Mouse (Mus musculus): Measurements from ENCODE around the gene Rfxap. TPM values are rescaled to one million over a fixed set of nuclear protein-coding genes. Genes with fewer than 3 reads are reported as not detected.

Gene Rfxap
- polyA plus RNA-seq, 1 experiment from 2014 or later, result 26.8 TPM

DNA sequence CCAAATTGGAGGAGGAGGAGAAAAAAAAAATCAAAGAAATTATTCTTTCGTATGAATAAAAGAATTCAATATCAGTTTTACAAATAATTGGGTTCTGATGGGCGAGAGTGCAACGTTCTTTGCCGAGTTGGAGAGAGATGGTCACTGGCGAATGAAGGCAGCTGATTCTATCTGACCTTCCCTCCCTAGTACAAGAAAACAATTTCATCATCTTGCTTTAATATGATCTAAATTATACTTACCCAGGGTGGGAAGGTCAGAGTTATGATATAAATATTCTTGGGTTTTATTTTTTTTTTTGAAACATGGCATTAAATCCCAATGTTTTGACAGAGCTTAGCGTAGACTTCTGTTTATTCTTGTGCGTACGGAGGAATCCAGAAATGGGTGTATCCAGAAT lies 50.1 kb downstream of the Rfxap start:
- Histone ChIP-seq H3K27me3 (ENCODE audit: insufficient read depth, low read length) (no peaks in the 10 kb centered on the region), H3K4me2 (replicated peaks; ENCODE audit: low read depth, low read length) (peak overlapping the region; percentile 13; the same call in 1 of the 2 replicates), H3K4me1 (ENCODE audit: insufficient read depth, low read length) (peaks cover 16% of the 10 kb centered on the region; the same call in 1 of the 2 replicates), H3K36me3 (ENCODE audit: insufficient read depth, low read length) (no peaks in the 10 kb centered on the region), H3K9me3 (ENCODE audit: low read length) (no peaks in the 10 kb centered on the region), H3K9ac (replicated peaks; ENCODE audit: low read length) (no peak overlapping the region), H3K27ac (ENCODE audit: low read length) (no peak overlapping the region), H3K4me3 (ENCODE audit: low read length) (no peak overlapping the region)
- 72% methylated on average over 8 of the region's 8 CpGs for WGBS
- no peak for ATAC-seq (ENCODE audit: low FRiP score, low TSS enrichment)

DNA sequence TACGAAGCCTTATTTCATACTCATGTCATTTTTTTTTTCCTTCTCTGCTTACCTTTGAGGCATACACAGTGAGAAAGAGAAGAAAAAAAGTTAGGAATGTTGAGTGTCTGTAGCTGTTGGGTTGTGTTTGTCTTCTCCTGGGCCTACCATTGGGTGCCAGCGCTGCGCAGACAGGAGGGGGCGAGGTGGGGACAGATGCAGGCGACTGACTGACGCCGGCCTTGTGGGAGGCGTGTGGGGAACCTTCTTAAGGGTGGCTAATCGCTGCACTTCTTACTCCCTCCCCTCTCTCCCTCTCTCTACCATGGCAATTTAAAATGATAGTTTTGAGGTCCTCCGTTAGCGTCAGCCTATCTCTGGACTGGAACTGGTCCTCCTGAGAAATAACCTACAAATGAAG lies 51.5 kb downstream of the Rfxap start:
- 1% methylated on average over 11 of the region's 11 CpGs for WGBS
- H3K4me3 ChIP-seq (ENCODE audit: low read length), result peak overlapping the region; percentile 61
- ATAC-seq (ENCODE audit: low FRiP score, low TSS enrichment), result peak; percentile 57; the same call in 1 of the 2 replicates
- H3K9me3 ChIP-seq (ENCODE audit: low read length), result no peaks in the 10 kb centered on the region
- H3K4me2 ChIP-seq (replicated peaks; ENCODE audit: low read depth, low read length), result peak overlapping the region; percentile 93
- peak overlapping the region; percentile 69 for H3K9ac ChIP-seq (replicated peaks; ENCODE audit: low read length)
- H3K27me3 ChIP-seq (ENCODE audit: insufficient read depth, low read length), result no peaks in the 10 kb centered on the region
- H3K27ac ChIP-seq (ENCODE audit: low read length), result peak overlapping the region; percentile 74
- peaks cover 5% of the 10 kb centered on the region for H3K36me3 ChIP-seq (ENCODE audit: insufficient read depth, low read length)
- peaks cover 16% of the 10 kb centered on the region; the same call in 1 of the 2 replicates for H3K4me1 ChIP-seq (ENCODE audit: insufficient read depth, low read length)

DNA sequence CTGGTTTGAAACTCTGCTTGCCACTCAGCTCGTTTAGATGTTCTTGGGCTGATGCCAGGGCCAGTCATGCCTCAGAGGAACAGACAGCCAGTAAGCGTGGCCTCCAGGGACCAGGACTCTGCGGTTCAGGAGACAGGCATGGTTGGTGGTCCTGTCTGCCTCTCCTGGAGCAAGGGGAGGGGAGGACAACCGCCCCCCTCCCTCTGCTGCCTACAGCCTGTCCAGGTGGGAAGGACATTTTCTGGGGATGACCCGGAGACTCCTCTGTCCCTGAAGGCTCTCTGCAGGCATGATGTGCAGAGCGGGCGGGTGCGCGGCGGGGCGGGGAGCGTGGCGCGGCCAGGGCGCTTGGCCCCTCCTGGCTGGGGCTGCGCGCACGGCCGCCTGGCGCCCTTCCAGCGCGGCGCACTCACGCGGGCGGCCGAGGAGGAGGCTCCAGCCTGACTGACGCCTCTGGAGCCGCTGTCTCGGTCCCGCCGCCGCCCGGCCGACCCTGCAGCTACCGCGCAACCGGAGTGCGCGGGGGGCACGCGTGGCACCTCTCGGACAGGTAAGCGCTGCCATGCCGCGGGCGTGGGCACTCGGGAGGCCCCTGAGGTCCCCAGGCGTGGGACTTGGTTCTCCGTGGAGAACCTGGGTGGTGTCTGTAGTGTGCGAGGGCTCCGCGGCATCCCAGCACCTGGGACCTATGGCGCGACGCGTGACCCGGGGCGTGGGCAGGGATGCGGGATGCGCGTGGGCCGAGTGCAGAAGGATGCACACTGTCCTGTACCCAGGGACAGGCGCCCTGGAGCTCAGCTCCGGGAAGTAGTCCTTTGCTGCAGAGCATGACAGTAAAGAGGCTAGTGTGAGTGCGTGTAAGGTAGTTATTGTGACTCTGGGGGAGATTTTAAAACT lies 52.2 kb downstream of the Rfxap start, which contains the start of gene Smad9:
Smad9 (plus strand) TSS at position 438 of the 897 bp plus-strand sequence.
- peak within 1 kb of the TSS; percentile 61 for H3K4me3 ChIP-seq (ENCODE audit: low read length)
- H3K4me2 ChIP-seq (replicated peaks; ENCODE audit: low read depth, low read length), result peak within 1 kb of the TSS; percentile 93
- H3K9ac ChIP-seq (replicated peaks; ENCODE audit: low read length), result peak within 1 kb of the TSS; percentile 69
- H3K36me3 ChIP-seq (ENCODE audit: insufficient read depth, low read length), result peaks cover 10% of the 10 kb centered on the region
- H3K4me1 ChIP-seq (ENCODE audit: insufficient read depth, low read length), result peaks cover 16% of the 10 kb centered on the region; the same call in 1 of the 2 replicates
- peak; percentile 91 for ATAC-seq (ENCODE audit: low FRiP score, low TSS enrichment)
- no peaks in the 10 kb centered on the region for H3K27me3 ChIP-seq (ENCODE audit: insufficient read depth, low read length)
- peak within 1 kb of the TSS; percentile 74 for H3K27ac ChIP-seq (ENCODE audit: low read length)
- WGBS, result under 1% methylated on average over 49 of the region's 66 CpGs
- peaks cover 2% of the 10 kb centered on the region; the same call in 1 of the 2 replicates for H3K9me3 ChIP-seq (ENCODE audit: low read length)

DNA sequence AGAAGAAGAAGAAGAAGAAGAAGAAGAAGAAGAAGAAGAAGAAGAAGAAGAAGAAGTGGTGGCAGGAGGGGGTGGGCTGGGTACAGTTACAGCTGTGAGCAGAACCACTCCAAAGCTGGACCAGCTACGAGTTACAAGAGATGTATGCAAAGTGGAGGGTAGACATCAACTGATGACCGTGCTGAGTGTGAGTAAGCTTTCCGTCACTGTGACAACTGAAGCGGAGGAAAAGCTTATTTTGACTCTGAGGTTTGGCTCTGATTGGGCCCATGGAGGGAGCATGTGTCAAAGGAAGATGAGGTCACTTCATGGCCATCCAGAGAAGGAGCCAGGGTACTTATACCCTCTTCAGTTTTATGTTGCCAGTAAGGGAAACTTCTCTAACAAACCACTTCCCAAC lies 54.2 kb downstream of the Rfxap start:
- Histone ChIP-seq H3K27ac (ENCODE audit: low read length) (no peak overlapping the region), H3K4me3 (ENCODE audit: low read length) (no peak overlapping the region), H3K9me3 (ENCODE audit: low read length) (peaks cover 3% of the 10 kb centered on the region; the same call in 1 of the 2 replicates), H3K4me2 (replicated peaks; ENCODE audit: low read depth, low read length) (no peak overlapping the region), H3K36me3 (ENCODE audit: insufficient read depth, low read length) (peaks cover 28% of the 10 kb centered on the region), H3K9ac (replicated peaks; ENCODE audit: low read length) (no peak overlapping the region), H3K27me3 (ENCODE audit: insufficient read depth, low read length) (no peaks in the 10 kb centered on the region), H3K4me1 (ENCODE audit: insufficient read depth, low read length) (peaks cover 16% of the 10 kb centered on the region; the same call in 1 of the 2 replicates)
- ATAC-seq (ENCODE audit: low FRiP score, low TSS enrichment), result no peak
- 71% methylated on average over 4 of the region's 4 CpGs for WGBS

Other genes starting within 250 kb of the Rfxap start
- 110 and 118 TPM in 2 replicates for gene Supt20, start 115.0 kb downstream of the Rfxap start, polyA plus RNA-seq (2015; fragmentation: Nextera tagmentation; extraction: Ambion mirVana)
- gene Gm21958, start 93.4 kb downstream of the Rfxap start, polyA plus RNA-seq (2015; fragmentation: Nextera tagmentation; extraction: Ambion mirVana), result 0.58 TPM in 1 of 2 replicates, not detected in the other
- 134 and 136 TPM in 2 replicates for gene Exosc8, start 72.4 kb downstream of the Rfxap start, polyA plus RNA-seq (2015; fragmentation: Nextera tagmentation; extraction: Ambion mirVana)
- gene Alg5, start 72.3 kb downstream of the Rfxap start, polyA plus RNA-seq (2015; fragmentation: Nextera tagmentation; extraction: Ambion mirVana), result 58.8 TPM in 2 replicates
- gene Smad9, start 52.2 kb downstream of the Rfxap start, polyA plus RNA-seq (2015; fragmentation: Nextera tagmentation; extraction: Ambion mirVana), result 1.4 and 1.6 TPM in 2 replicates
- not detected in 2 replicates for gene Sertm1, start 108.1 kb upstream of the Rfxap start, polyA plus RNA-seq (2015; fragmentation: Nextera tagmentation; extraction: Ambion mirVana)
- gene Ccna1, start 247.7 kb upstream of the Rfxap start, polyA plus RNA-seq (2015; fragmentation: Nextera tagmentation; extraction: Ambion mirVana), result 1.1 and 3.1 TPM in 2 replicates

Data from kidney, embryonic 16.5 days (tissue).